ENCODE assay signal across 8 mouse cellular contexts in genomic region chr5:31192939-31193630, GRCm38 (mm10). TPM values are rescaled to one million over a fixed set of nuclear protein-coding genes. Genes with fewer than 3 reads are reported as not detected.
DNase-seq lines count a peak whose midpoint lies in the region; ATAC-seq and TF ChIP-seq lines count a peak whose summit lies in the region.

Gene Snx17 (plus strand): TSS chr5:31193227.
Gene Eif2b4 (minus strand): TSS chr5:31193430.

- peaks cover 66% of the 10 kb centered on the region for H3K36me3 ChIP-seq in hindbrain, postnatal 0 days (ENCODE audit: insufficient read depth, low read length)

- intact Hi-C loops in gastrocnemius, adult 2 months (cut with DNase I): no loop called here
- intact Hi-C loops in left cerebral cortex, adult 2 months (cut with DNase I): loop anchor here (1.0 kb wide), 2 partner anchors 8 to 13 kb away; partner anchors contain the start of gene Gtf3c2

- H3K4me2 ChIP-seq in hindbrain, postnatal 0 days (ENCODE audit: low read depth, low read length): peak within 1 kb of the TSS; percentile 94

- peak; percentile 99 for DNase-seq in ZHBTc4 (ENCODE audit: low read depth, low spot score)
- peak; percentile 99 for DNase-seq in gastrocnemius, adult 2 months
- DNase-seq in hindbrain, postnatal 0 days (ENCODE audit: low spot score): peak; percentile 99
- peak; percentile 100 for DNase-seq in left cerebral cortex, adult 2 months (ENCODE audit: extremely low spot score in 1 of 2, low spot score in 2 of 2)
- peak; percentile 100 for DNase-seq in right cerebral cortex, adult 2 months (ENCODE audit: low spot score in 2 of 2)
- DNase-seq in urinary bladder, postnatal 14 days (ENCODE audit: low spot score): peak; percentile 99

- H3K4me3 ChIP-seq in gastrocnemius, adult 2 months: peak within 1 kb of the TSS; percentile 81
- H3K4me3 ChIP-seq in hindbrain, postnatal 0 days (ENCODE audit: low read length): peak within 1 kb of the TSS; percentile 70
- H3K4me3 ChIP-seq in left cerebral cortex, adult 2 months: peak within 1 kb of the TSS; percentile 97

- WGBS in hindbrain, postnatal 0 days: under 1% methylated on average over 48 of the region's 48 CpGs

- no peaks in the 10 kb centered on the region for H3K27me3 ChIP-seq in hindbrain, postnatal 0 days (ENCODE audit: insufficient read depth, low read length)

- peak within 1 kb of the TSS; percentile 83 for H3K9ac ChIP-seq in hindbrain, postnatal 0 days (replicated peaks; ENCODE audit: low read length)

- H3K4me1 ChIP-seq in hindbrain, postnatal 0 days (ENCODE audit: insufficient read depth, low read length): peaks cover 13% of the 10 kb centered on the region

- peak; percentile 66 for TF ChIP-seq CTCF in gastrocnemius, adult 2 months (IDR thresholded peaks at IDR 0.05)
- peak; percentile 73 for TF ChIP-seq CTCF in hindbrain, postnatal 0 days (IDR thresholded peaks at IDR 0.05; ENCODE audit: low read depth)
- peak; percentile 47 for TF ChIP-seq CTCF in left cerebral cortex, adult 2 months (IDR thresholded peaks at IDR 0.05)

- H3K9me3 ChIP-seq in hindbrain, postnatal 0 days (ENCODE audit: low read length): no peaks in the 10 kb centered on the region

- peak; percentile 93 for ATAC-seq in common myeloid progenitor, adult 5-6 weeks (replicated peaks; ENCODE audit: low read depth, poor library complexity, severe bottlenecking)
- peak; percentile 97 for ATAC-seq in hindbrain, postnatal 0 days
- peak; percentile 93 for ATAC-seq in megakaryocyte, adult 5-6 weeks (ENCODE audit: poor library complexity, severe bottlenecking)

- H3K27ac ChIP-seq in gastrocnemius, adult 2 months: peak within 1 kb of the TSS; percentile 93
- H3K27ac ChIP-seq in hindbrain, postnatal 0 days: peak within 1 kb of the TSS; percentile 87
- H3K27ac ChIP-seq in left cerebral cortex, adult 2 months: peak within 1 kb of the TSS; percentile 92

RNA-seq across cellular contexts. Expression of gene Snx17, which starts in this region (rescaled TPM):
- 38.3 and 46.8 TPM in 2 replicates for total RNA-seq in common myeloid progenitor, adult 5-6 weeks (2017)
- 10 to 100 TPM; 31.1 to 33.2 TPM for total RNA-seq in gastrocnemius, adult 2 months (2021)
- total RNA-seq in hindbrain, postnatal 0 days (2014; rRNA removed): 102 and 116 TPM in 2 replicates
- 112 and 114 TPM in 2 replicates for polyA plus RNA-seq in hindbrain, postnatal 0 days (2015; fragmentation: Nextera tagmentation; extraction: Ambion mirVana)
- total RNA-seq in left cerebral cortex, adult 2 months (2021): 10 to 100 TPM; 75.1 to 76.6 TPM
- 52.3 and 65.5 TPM in 2 replicates for total RNA-seq in megakaryocyte, adult 5-6 weeks (2015)
- 33.4 and 45.2 TPM in 2 replicates for total RNA-seq in megakaryocyte, adult 5-6 weeks (2017)

RNA-seq across cellular contexts. Expression of gene Eif2b4, which starts in this region (rescaled TPM):
- 32.4 and 39.6 TPM in 2 replicates for total RNA-seq in common myeloid progenitor, adult 5-6 weeks (2017)
- 10 to 100 TPM; 39.5 to 53.9 TPM for total RNA-seq in gastrocnemius, adult 2 months (2021)
- total RNA-seq in hindbrain, postnatal 0 days (2014; rRNA removed): 28.3 and 31.7 TPM in 2 replicates
- polyA plus RNA-seq in hindbrain, postnatal 0 days (2015; fragmentation: Nextera tagmentation; extraction: Ambion mirVana): 78.1 and 83.9 TPM in 2 replicates
- 10 to 100 TPM; 39.7 to 43.7 TPM for total RNA-seq in left cerebral cortex, adult 2 months (2021)
- total RNA-seq in megakaryocyte, adult 5-6 weeks (2015): 21.9 and 25.2 TPM in 2 replicates
- total RNA-seq in megakaryocyte, adult 5-6 weeks (2017): 21.3 and 31.5 TPM in 2 replicates

Comparison
In these comparisons a context has a peak if more than half of its experiments do, and no peak if none do; other contexts are left out.
1. Peak in every context shown above with its lines: DNase-seq, ATAC-seq, H3K4me3 ChIP-seq and H3K27ac ChIP-seq.